Mouse (Mus musculus): ENCODE measurements around the gene Arl14.

Gene Arl14

GRCm38 (mm10) chr3:69271812-69272211 is 49.6 kb downstream of the Arl14 start:
- no peak for DNase-seq (ENCODE audit: low spot score)
